Mouse (Mus musculus) stomach, embryonic 16.5 days (tissue): ENCODE results near the gene Mcm2. TPM values are rescaled to one million over a fixed set of nuclear protein-coding genes. Genes with fewer than 3 reads are reported as not detected.

Experiments
- ATAC-seq: fragments of 200-750 bp; cut with Nextera tagmentation; 2 replicates; pipeline ENCODE4 v1.8.0; 2017; ENCODE audit warnings: moderate number of reproducible peaks, moderate TSS enrichment; ENCODE audit not compliant: insufficient read depth, low FRiP score
- H3K27ac ChIP-seq: fragments of 300-500 bp; sonication (generic); 2 replicates; pipeline ENCODE4 v1.5.1; 2014; ENCODE audit warnings: low read length
- H3K27me3 ChIP-seq: fragments of 300-500 bp; sonication (generic); 2 replicates; pipeline ENCODE4 v1.6.1; 2014; ENCODE audit warnings: low read length, control low read depth, mixed read lengths; ENCODE audit not compliant: control insufficient read depth, insufficient read depth
- H3K36me3 ChIP-seq: fragments of 300-500 bp; sonication (generic); 2 replicates; pipeline ENCODE4 v1.6.1; 2014; ENCODE audit warnings: low read length; ENCODE audit not compliant: control insufficient read depth, insufficient read depth
- H3K4me1 ChIP-seq: fragments of 300-500 bp; sonication (generic); 2 replicates; pipeline ENCODE4 v1.6.1; 2014; ENCODE audit warnings: low read length, control low read depth, mixed read lengths; ENCODE audit not compliant: control insufficient read depth, insufficient read depth
- H3K4me2 ChIP-seq: fragments of 300-500 bp; sonication (generic); 2 replicates; pipeline ENCODE4 v1.6.1; 2014; ENCODE audit warnings: low read depth, low read length, mixed read lengths
- H3K4me3 ChIP-seq: fragments of 300-500 bp; sonication (generic); replicated peaks from 2 replicates; pipeline ENCODE4 v1.5.1; 2014; ENCODE audit warnings: mild to moderate bottlenecking, low read length
- H3K9ac ChIP-seq: fragments of 300-500 bp; sonication (generic); 2 replicates; pipeline ENCODE4 v1.6.1; 2014; ENCODE audit warnings: low read length
- H3K9me3 ChIP-seq: fragments of 300-500 bp; sonication (generic); replicated peaks from 2 replicates; pipeline ENCODE4 v1.6.1; 2016; ENCODE audit warnings: low read length, control low read depth; ENCODE audit not compliant: control insufficient read depth
- WGBS: fragments of 180-500 bp; shearing (Covaris S2); extraction: QIAGEN DNeasy Blood & Tissue Kit; methylation state at CpG from one replicate; pipeline ENCODE4 v1.1.7; 2014; 5-methylcytosine and 5-hydroxymethylcytosine counted together
- polyA plus RNA-seq: library from polyadenylated mRNA; unstranded; fragments of >200 nt; fragmentation: Nextera tagmentation; extraction: Ambion mirVana; gene quantifications from 2 replicates; pipeline ENCODE4 v1.2.1, GENCODE M21; 2015

Gene Mcm2
- polyA plus RNA-seq, 1 experiment from 2014 or later: 98.4 TPM

DNA sequence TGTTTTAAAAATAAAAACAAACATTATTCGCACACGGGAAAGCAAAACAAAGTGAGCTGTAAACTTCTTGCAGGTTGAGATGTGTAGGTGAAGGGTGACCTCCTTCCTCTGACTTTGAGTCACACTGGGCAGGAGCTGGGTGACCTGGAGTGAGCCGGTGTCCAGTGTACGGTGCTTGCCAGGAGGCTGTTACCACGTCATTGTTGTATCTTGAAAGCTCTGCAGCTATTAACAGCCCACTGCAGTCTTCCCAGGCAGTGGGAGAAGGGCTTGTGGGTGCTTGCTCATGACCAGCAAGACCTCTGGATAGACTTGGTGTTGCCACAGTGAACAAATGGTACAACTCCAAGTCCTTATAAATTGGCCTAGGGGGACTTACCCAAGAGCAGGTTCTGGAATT, 16.2 kb upstream of the Mcm2 start:
- Histone ChIP-seq H3K4me2 (no peak overlapping the region), H3K36me3 (peaks cover 9% of the 10 kb centered on the region; the same call in 1 of the 2 replicates), H3K9me3 (no peaks in the 10 kb centered on the region), H3K4me3 (no peak overlapping the region), H3K9ac (no peak overlapping the region), H3K4me1 (no peaks in the 10 kb centered on the region), H3K27ac (no peak overlapping the region), H3K27me3 (no peaks in the 10 kb centered on the region)
- no peak for ATAC-seq
- WGBS: 69% methylated on average over 5 of the region's 5 CpGs

DNA sequence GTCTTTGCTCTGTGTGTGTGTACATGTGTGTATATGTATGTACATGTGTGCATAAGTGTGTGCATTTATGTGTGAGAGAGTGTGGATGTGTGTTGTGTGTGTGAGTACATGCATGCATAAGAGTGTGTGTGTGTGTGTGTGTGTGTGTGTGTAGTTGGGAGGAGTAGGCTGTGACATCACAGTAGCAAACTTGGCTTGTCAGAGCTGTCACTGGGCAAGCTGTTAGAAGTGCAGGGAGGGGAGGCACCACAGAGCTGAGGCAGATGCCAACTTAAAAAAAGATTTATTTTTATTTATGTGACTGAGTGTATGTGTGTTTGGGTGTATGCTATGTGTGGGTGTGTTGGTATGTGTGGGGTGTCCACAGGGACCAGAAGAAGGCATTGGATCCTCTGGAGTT, 14.9 kb upstream of the Mcm2 start:
- no peak for ATAC-seq
- H3K9ac ChIP-seq: no peak overlapping the region
- H3K4me2 ChIP-seq: no peak overlapping the region
- no peaks in the 10 kb centered on the region for H3K9me3 ChIP-seq
- no peak overlapping the region for H3K27ac ChIP-seq
- H3K4me1 ChIP-seq: no peaks in the 10 kb centered on the region
- H3K4me3 ChIP-seq: no peak overlapping the region
- H3K36me3 ChIP-seq: peaks cover 12% of the 10 kb centered on the region; the same call in 1 of the 2 replicates
- H3K27me3 ChIP-seq: no peaks in the 10 kb centered on the region

DNA sequence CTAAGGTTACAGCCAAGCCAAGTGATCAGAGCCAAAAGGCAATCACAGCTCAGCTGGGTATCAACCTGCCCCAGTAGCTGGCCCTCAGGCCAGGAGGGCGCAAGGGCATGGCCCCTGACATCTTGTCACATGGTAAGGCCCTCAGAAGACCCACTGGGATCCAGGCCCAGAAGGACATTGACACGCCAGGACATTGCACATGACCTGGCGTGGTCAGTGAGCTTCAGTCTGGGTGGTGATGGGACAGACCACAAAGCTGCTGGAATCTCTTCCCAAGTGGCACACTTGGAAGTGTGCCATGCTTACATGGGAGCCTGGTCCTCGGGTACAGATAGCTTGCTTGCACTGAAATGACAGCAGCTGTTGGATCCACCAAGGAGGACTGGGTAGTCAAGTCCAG, 14.4 kb upstream of the Mcm2 start:
- Histone ChIP-seq H3K9me3 (no peaks in the 10 kb centered on the region), H3K27me3 (no peaks in the 10 kb centered on the region), H3K9ac (no peak overlapping the region), H3K27ac (no peak overlapping the region), H3K4me2 (no peak overlapping the region), H3K4me1 (no peaks in the 10 kb centered on the region), H3K36me3 (peaks cover 12% of the 10 kb centered on the region; the same call in 1 of the 2 replicates), H3K4me3 (no peak overlapping the region)
- no peak for ATAC-seq
- WGBS: 79% methylated on average over 4 of the region's 4 CpGs

DNA sequence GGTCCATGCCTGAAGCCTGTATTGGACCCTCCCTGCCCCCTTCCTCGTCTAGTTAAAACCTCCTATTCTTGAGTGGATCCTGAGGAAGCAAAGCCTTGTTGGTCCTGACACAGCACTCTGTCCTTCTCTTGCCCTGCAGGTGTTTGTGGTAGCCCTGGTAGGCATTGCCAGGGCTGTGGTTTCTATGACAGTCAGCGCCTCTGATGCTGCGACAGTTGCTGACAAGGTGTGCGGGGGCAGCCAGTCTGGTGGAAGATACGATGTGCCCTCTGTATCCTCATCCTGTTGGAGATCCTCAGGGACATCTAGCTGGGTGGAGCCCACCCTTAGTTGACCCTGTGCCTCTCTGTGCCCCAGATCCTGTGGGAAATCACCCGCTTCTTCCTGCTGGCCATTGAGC, 10.6 kb upstream of the Mcm2 start:
- no peak for ATAC-seq
- H3K27me3 ChIP-seq: no peaks in the 10 kb centered on the region
- H3K9ac ChIP-seq: no peak overlapping the region
- no peak overlapping the region for H3K4me2 ChIP-seq
- peaks cover 12% of the 10 kb centered on the region; the same call in 1 of the 2 replicates for H3K36me3 ChIP-seq
- H3K27ac ChIP-seq: no peak overlapping the region
- peaks cover 11% of the 10 kb centered on the region for H3K4me1 ChIP-seq
- no peaks in the 10 kb centered on the region for H3K9me3 ChIP-seq
- no peak overlapping the region for H3K4me3 ChIP-seq
- 90% methylated on average over 6 of the region's 6 CpGs for WGBS

DNA sequence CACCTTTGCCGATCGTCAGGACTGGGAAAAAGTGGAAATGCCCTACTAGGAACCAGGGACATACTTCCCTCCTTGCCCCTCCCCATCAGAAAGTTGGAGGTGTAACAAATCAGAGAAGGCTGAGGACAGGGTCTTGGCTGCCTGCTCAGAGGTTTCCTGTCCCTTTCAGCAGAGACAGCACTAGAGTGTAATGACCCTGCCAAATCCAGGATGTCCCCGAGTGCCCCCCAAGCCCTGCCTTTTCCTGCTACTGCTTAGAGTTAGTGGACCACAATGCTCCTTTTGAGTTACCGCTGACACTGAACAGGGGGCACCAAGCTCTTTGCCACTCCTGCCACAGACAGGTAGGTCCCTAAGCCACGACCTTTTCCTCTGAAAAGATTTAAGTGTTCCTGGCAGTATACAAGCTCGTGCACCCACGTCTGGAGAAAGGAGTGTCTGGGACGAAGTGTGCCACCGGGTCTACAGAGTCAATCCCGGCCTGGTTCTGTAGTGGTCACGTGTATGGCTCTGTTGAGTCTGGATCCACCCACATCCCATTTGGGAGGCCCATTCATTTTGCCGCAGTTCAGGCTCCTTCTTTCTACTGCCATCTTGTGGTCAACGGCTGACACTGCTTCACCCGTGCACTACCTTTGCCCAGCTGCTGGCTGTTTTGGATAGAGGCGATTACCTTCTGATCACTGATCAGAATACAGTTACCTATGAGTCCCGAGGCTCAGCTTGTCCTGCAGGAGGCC, 8.0 kb upstream of the Mcm2 start:
- Histone ChIP-seq H3K27me3 (no peaks in the 10 kb centered on the region), H3K9me3 (no peaks in the 10 kb centered on the region), H3K4me3 (no peak overlapping the region), H3K36me3 (peaks cover 9% of the 10 kb centered on the region; the same call in 1 of the 2 replicates), H3K4me1 (peaks cover 25% of the 10 kb centered on the region), H3K9ac (peak overlapping the region; percentile 10; the same call in 1 of the 2 replicates), H3K4me2 (peak overlapping the region; percentile 30; the same call in 1 of the 2 replicates), H3K27ac (no peak overlapping the region)
- peak; percentile 17 for ATAC-seq
- 18% methylated on average over 16 of the region's 16 CpGs for WGBS

DNA sequence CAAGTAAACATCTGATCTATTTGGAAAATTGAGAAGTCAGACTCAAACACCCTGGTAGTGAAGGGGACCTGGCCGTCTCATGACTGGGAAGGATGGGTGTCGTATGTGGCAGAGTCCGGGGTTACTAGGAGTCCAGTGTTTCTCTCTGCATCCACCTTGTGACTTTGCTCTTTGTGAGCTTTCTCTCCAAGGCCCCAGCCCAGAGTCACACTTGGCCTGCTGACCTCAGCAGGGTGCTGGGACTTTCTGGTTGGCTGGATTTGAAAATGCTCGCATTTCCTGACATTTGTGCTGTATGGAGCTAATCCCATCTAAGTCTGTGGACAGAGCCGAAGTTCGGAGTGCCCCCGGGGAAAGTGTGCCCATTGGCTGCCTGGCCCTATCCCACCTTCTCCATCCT, 6.5 kb upstream of the Mcm2 start:
- Histone ChIP-seq H3K4me2 (no peak overlapping the region), H3K27me3 (no peaks in the 10 kb centered on the region), H3K4me1 (peaks cover 30% of the 10 kb centered on the region), H3K9ac (no peak overlapping the region), H3K9me3 (no peaks in the 10 kb centered on the region), H3K36me3 (peaks cover 5% of the 10 kb centered on the region; the same call in 1 of the 2 replicates), H3K27ac (no peak overlapping the region), H3K4me3 (no peak overlapping the region)
- ATAC-seq: no peak
- WGBS: 85% methylated on average over 7 of the region's 7 CpGs

DNA sequence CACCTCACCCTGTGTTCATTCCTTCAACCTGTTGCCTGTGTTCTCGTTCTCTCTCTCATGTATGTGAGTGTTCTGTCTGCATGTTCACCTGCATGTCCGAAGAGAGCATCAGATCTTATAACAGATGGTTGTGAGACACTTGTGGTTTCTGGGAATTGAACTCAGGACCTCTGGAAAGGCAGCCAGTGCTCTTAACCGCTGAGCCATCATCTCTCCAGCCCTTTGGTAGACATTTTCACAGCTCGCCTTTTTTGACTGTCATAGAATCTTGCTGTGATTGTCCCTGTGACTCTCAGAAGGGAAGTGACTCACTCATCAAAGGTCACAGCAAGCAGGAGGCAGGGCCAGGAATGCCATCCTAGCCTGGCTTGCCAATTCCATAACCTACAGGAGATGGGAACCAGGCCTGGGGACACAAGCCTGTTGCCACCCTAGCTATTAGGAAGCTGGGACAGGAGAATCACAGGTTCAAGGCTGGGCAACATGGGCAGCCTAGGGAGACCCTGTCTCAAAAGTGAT, 5.9 kb upstream of the Mcm2 start:
- Histone ChIP-seq H3K27me3 (no peaks in the 10 kb centered on the region), H3K36me3 (0 out of 2 replicates have a peak, but pooled peaks cover under 1% of the 10 kb centered on the region), H3K4me2 (no peak overlapping the region), H3K9me3 (no peaks in the 10 kb centered on the region), H3K9ac (no peak overlapping the region), H3K27ac (no peak overlapping the region), H3K4me1 (peaks cover 30% of the 10 kb centered on the region), H3K4me3 (no peak overlapping the region)
- no peak for ATAC-seq
- WGBS: 82% methylated on average over 4 of the region's 4 CpGs

DNA sequence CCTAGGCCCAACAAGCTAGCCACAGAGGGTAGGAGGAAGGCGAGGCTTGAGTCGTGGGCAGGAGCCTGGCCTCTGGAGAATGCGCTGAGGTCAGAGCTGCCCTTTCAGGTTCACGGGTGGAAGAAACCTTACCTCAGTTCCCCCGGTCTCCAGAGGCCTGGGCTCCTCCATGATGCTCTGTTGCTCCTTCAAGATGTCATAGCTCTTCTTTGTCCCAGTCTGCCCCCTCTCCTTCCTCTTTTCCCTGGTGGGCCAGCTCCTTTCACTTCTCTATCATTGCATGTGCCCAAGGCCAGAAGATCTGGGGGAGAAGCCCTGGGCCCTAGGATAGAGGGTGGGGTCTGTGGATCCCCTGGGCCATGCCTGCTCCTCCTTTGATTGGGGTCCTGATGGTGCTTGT, 5.1 kb upstream of the Mcm2 start:
- WGBS: 62% methylated on average over 5 of the region's 5 CpGs
- H3K36me3 ChIP-seq: no peaks in the 10 kb centered on the region

DNA sequence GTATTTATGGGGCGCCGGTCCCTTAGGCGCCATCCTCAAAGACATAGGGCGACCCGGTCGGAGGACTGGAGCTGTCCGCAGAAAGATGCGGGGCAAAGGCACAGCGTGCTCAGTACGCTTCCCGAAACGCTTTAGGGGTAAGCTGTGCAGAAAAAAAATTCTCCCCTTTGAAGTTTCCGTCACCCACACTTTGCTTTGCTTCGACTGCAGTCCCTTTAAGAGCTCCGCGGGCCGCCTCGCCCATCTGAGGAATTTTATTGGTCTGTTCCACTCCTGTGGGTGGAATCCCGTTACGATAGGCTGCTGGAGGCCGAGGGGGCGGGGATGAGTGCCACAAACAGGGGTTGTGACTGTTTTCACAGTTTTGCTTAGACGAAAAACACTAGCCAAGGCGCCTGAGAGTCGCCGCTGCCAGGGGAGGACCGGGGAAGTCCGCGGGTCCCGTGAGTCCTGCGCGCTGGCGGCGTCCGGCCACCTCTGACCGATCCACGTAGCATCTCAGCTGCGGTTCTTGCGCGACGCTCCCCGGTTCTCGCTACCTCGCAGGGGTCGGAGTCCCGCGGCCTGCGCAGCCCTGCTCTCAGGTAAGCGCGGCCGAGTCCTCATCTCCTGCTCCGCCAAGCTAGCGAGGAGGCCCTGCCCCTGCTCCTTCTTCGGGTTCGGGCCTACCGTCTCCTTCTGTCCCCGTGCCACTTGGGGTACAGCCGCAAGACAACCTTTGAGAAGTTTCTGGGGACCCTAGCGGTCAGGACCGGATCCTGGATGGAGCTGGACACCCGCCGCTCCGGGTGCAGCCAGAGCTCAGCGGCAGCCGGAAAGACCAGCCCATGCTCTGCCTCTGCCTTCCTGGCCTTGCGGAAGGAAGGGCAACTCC, 3.6 kb upstream of the Mcm2 start, which contains the start of gene Tpra1:
Gene Tpra1 (plus strand): TSS at position 305 of the 874 bp plus-strand sequence.
- H3K4me2 ChIP-seq: peak within 1 kb of the TSS; percentile 98
- peak within 1 kb of the TSS; percentile 93 for H3K9ac ChIP-seq
- no peaks in the 10 kb centered on the region for H3K9me3 ChIP-seq
- peak; percentile 90 for ATAC-seq
- no peaks in the 10 kb centered on the region for H3K36me3 ChIP-seq
- peak within 1 kb of the TSS; percentile 79 for H3K4me3 ChIP-seq
- peak within 1 kb of the TSS; percentile 95 for H3K27ac ChIP-seq
- no peaks in the 10 kb centered on the region for H3K27me3 ChIP-seq
- under 1% methylated on average over 66 of the region's 66 CpGs for WGBS
- H3K4me1 ChIP-seq: peaks cover 37% of the 10 kb centered on the region

More for the DNA sequence above, 5.1 kb upstream of the Mcm2 start:
- H3K27ac ChIP-seq: no peak overlapping the region
- H3K27me3 ChIP-seq: no peaks in the 10 kb centered on the region
- no peaks in the 10 kb centered on the region for H3K9me3 ChIP-seq
- ATAC-seq: no peak
- H3K4me3 ChIP-seq: peak overlapping the region; percentile 79
- H3K9ac ChIP-seq: peak overlapping the region; percentile 93
- H3K4me2 ChIP-seq: peak overlapping the region; percentile 98
- H3K4me1 ChIP-seq: peaks cover 35% of the 10 kb centered on the region
